Mouse (Mus musculus): ENCODE results near the gene Mcmbp.

- TF ChIP-seq CTCF (IDR thresholded peaks at IDR 0.05; ENCODE audit: low read depth, low read length) (no peak), POLR2A (IDR thresholded peaks at IDR 0.05; ENCODE audit: borderline replicate concordance, low read depth, low read length) (no peak)
Observed at GRCm38 (mm10) chr7:128738041-128738440, 2.3 kb downstream of the Mcmbp start.
